Mouse (Mus musculus) E14TG2a.4 (cell line): ENCODE results near the gene Zfpl1.
A peak's percentile ranks its signal among the peaks of the same experiment; 100 is the strongest.
"Not testable (repeated sequence)": the region's sequence is repeated elsewhere in the genome, so short reads cannot be mapped to it uniquely, and the experiment has no call there.

Experiments used
- H3K27me3 ChIP-seq: 2 replicates; pipeline ENCODE4 v1.6.1; 2014; ENCODE audit warnings: low read length, control low read depth; ENCODE audit not compliant: insufficient read depth
- H3K36me3 ChIP-seq: 2 replicates; pipeline ENCODE4 v1.6.1; 2014; ENCODE audit warnings: low read length, control low read depth; ENCODE audit not compliant: insufficient read depth
- H3K4me1 ChIP-seq: replicated peaks from 2 replicates; pipeline ENCODE4 v1.6.1; 2014; ENCODE audit warnings: low read depth, low read length, control low read depth
- H3K4me3 ChIP-seq: replicated peaks from 2 replicates; pipeline ENCODE4 v1.5.1; 2014; ENCODE audit warnings: mild to moderate bottlenecking, low read length
- H3K9me3 ChIP-seq: 2 replicates; pipeline ENCODE4 v1.6.1; 2014; ENCODE audit warnings: low read length, control low read depth
- CTCF ChIP-seq: conservative IDR thresholded peaks from 2 replicates; pipeline ENCODE4 v1.5.1; 2014; ENCODE audit warnings: low read length
- NANOG ChIP-seq: IDR thresholded peaks from 2 replicates; pipeline ENCODE4 v1.6.1; 2014; ENCODE audit warnings: borderline replicate concordance, low read length, mixed read lengths
- POU5F1 ChIP-seq: IDR thresholded peaks from 2 replicates; pipeline ENCODE4 v1.6.1; 2014; ENCODE audit warnings: low read length, borderline replicate concordance

Gene Zfpl1

DNA sequence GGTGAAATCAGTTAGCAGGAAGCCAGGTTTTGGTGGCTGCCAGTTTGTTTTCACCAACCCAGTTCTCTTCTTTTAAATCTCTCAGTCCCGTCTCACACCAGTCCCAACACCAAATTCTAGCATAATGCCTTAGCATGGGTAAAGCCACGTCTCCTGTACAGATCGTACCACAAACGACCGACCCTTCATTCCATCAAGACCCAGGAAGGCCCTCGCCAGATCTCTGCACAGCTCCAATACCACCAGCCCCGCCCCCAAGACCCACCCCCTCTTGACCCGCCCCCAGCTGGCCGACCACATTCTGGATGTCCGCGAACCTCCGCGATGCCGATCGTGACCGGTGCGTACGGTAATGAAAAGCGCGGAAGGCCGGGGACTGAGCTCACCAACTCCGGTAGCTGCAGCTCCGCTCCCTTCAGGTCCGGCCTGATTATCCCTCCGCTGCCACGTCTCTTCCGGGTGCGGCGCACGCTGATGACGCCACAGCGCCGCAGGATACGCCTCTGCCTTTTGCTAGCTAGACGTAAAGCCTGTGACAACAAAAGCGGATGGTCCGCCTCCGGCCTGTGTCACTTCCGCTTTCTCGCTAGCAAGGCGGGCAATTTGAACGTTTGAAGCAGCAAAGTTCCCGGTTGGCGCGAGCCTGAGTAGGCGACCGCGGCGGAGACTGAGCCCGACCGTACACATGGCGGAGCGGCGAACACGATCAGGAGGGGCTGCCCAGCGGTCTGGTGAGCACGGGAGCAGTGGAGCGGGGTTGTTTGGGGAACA is at the start of gene Zfpl1, which contains the start of gene Cdca5:
Zfpl1 (minus strand) TSS at position 479 of the 771 bp plus-strand sequence.
Cdca5 (plus strand) TSS at position 506 of the 771 bp plus-strand sequence.
- Histone ChIP-seq H3K36me3 (peaks cover 82% of the 10 kb centered on the region), H3K27me3 (no peaks in the 10 kb centered on the region), H3K4me1 (peaks cover 79% of the 10 kb centered on the region), H3K9me3 (no peaks in the 10 kb centered on the region), H3K4me3 (peak within 1 kb of the TSS; percentile 97)
- no peak for TF ChIP-seq CTCF
- no peak for TF ChIP-seq POU5F1
- TF ChIP-seq NANOG: no peak

- not testable (repeated sequence) for H3K27me3 ChIP-seq, H3K9me3 ChIP-seq, H3K4me3 ChIP-seq
- peaks cover 47% of the 10 kb centered on the region for H3K36me3 ChIP-seq
- H3K4me1 ChIP-seq: peaks cover 26% of the 10 kb centered on the region
These were observed 48.4 kb upstream of the Zfpl1 start for GRCm38 (mm10) chr19:6133197-6133596.

DNA sequence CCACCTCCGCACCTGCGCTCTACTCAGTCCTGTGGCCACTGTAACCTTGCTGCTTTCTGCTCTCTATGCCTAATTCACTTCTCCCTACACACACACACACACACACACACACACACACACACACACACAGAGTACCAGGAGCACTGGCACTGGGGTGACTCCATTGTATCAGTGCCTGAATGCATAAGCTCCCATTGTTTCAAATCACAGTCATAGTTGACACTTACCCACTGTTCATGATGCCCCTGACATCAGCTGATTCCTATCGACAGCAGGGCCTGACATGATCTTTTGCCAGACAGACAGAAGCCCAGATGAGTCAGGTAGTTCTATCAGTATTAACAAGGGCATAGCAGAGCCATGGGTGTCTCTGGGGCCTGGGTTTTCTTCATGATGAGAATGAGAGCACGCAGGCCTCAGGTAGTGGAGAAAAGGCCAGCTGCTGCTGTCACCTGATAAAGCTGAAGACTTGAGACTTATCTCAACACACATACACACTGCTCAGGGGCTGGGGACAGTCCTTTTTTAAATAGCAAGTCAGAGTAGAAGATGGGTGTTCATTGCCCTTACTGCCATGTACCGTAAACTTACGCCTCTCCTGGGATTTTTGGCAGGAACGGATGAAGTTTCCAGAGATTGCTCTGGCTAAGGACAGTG is 47.5 kb upstream of the Zfpl1 start:
- H3K27me3 ChIP-seq: no peaks in the 10 kb centered on the region
- no peak for TF ChIP-seq NANOG
- no peak for TF ChIP-seq CTCF
- TF ChIP-seq POU5F1: no peak
- H3K4me3 ChIP-seq: no peak overlapping the region
- peaks cover 20% of the 10 kb centered on the region for H3K4me1 ChIP-seq
- peaks cover 40% of the 10 kb centered on the region for H3K36me3 ChIP-seq
- no peaks in the 10 kb centered on the region for H3K9me3 ChIP-seq

GRCm38 (mm10) chr19:6130414-6131128 is 45.8 kb upstream of the Zfpl1 start:
- peaks cover 29% of the 10 kb centered on the region for H3K4me1 ChIP-seq
- H3K9me3 ChIP-seq, H3K4me3 ChIP-seq, H3K27me3 ChIP-seq: not testable (repeated sequence)
- peaks cover 22% of the 10 kb centered on the region for H3K36me3 ChIP-seq

GRCm38 (mm10) chr19:6127760-6128341 is 43.1 kb upstream of the Zfpl1 start, which contains the start of gene Snx15:
Snx15 (minus strand) TSS chr19:6128304.
- Histone ChIP-seq H3K27me3 (no peaks in the 10 kb centered on the region), H3K36me3 (no peaks in the 10 kb centered on the region), H3K4me3 (peak within 1 kb of the TSS; percentile 82), H3K9me3 (no peaks in the 10 kb centered on the region), H3K4me1 (peaks cover 37% of the 10 kb centered on the region)
- TF ChIP-seq NANOG: no peak
- no peak for TF ChIP-seq POU5F1
- no peak for TF ChIP-seq CTCF

GRCm38 (mm10) chr19:6126789-6127580 is 42.2 kb upstream of the Zfpl1 start:
- H3K9me3 ChIP-seq: no peaks in the 10 kb centered on the region
- no peak for TF ChIP-seq CTCF
- TF ChIP-seq NANOG: no peak
- no peak for TF ChIP-seq POU5F1
- peaks cover 46% of the 10 kb centered on the region for H3K4me1 ChIP-seq
- no peaks in the 10 kb centered on the region for H3K27me3 ChIP-seq
- H3K4me3 ChIP-seq: peak overlapping the region; percentile 82
- H3K36me3 ChIP-seq: no peaks in the 10 kb centered on the region

- Histone ChIP-seq H3K36me3 (no peaks in the 10 kb centered on the region), H3K9me3 (no peaks in the 10 kb centered on the region), H3K4me1 (peaks cover 53% of the 10 kb centered on the region), H3K27me3 (no peaks in the 10 kb centered on the region), H3K4me3 (no peak overlapping the region)
- TF ChIP-seq NANOG: no peak
- peak; percentile 98 for TF ChIP-seq CTCF
- no peak for TF ChIP-seq POU5F1
These were observed 41.5 kb upstream of the Zfpl1 start for GRCm38 (mm10) chr19:6126289-6126688.

GRCm38 (mm10) chr19:6124898-6125297 is 40.1 kb upstream of the Zfpl1 start:
- H3K4me3 ChIP-seq: no peak overlapping the region
- no peaks in the 10 kb centered on the region for H3K9me3 ChIP-seq
- TF ChIP-seq POU5F1 (no peak), CTCF (no peak), NANOG (no peak)
- peaks cover 61% of the 10 kb centered on the region for H3K4me1 ChIP-seq
- 0 out of 2 replicates have a peak, but pooled peaks cover 6% of the 10 kb centered on the region for H3K36me3 ChIP-seq
- H3K27me3 ChIP-seq: no peaks in the 10 kb centered on the region
